12 mouse cellular contexts compared by ENCODE assay signal in genomic region chr5:39126270-39126691, GRCm38 (mm10).
A peak's percentile ranks its signal among the peaks of the same experiment; 100 is the strongest.
DNase-seq lines count a peak whose midpoint lies in the region; ATAC-seq lines count a peak whose summit lies in the region.
"Had no signal": no experiment of that assay in that cellular context is flagged by ENCODE, and none has a peak within 500 bp of the region (broad histone marks: within the 10 kb centered on the region; RNA-seq: fewer than 3 reads in every experiment).

No protein-coding gene starts in this region.

- no peaks in the 10 kb centered on the region for H3K27me3 ChIP-seq in embryonic facial prominence, embryonic 12.5 days
- no peaks in the 10 kb centered on the region for H3K27me3 ChIP-seq in limb, embryonic 13.5 days
- H3K27me3 ChIP-seq: lung, embryonic 15.5 days had no signal

- DNase-seq in cerebellum, postnatal 10 days: peak; percentile 72 to 77
- peak; percentile 49 for DNase-seq in left cerebral cortex, postnatal 4 days
- DNase-seq in left cerebral cortex, postnatal 25 days (ENCODE audit: low spot score in 2 of 2): no peak
- DNase-seq in urinary bladder, postnatal 36 days (ENCODE audit: low spot score in 2 of 2): no peak
- DNase-seq in gastrocnemius, adult 8-10 months (ENCODE audit: low spot score in 2 of 2): no peak
- DNase-seq: cerebellum, adult 9-10 months; layer of hippocampus, adult 9-11 months had no signal

- no peaks in the 10 kb centered on the region for H3K36me3 ChIP-seq in embryonic facial prominence, embryonic 12.5 days
- no peaks in the 10 kb centered on the region for H3K36me3 ChIP-seq in limb, embryonic 13.5 days
- H3K36me3 ChIP-seq: lung, embryonic 15.5 days had no signal

- H3K4me3 ChIP-seq in embryonic facial prominence, embryonic 12.5 days: no peak overlapping the region
- H3K4me3 ChIP-seq in limb, embryonic 13.5 days: no peak overlapping the region
- H3K4me3 ChIP-seq: lung, embryonic 15.5 days; megakaryocyte, embryonic 14.5 days had no signal

- no peak overlapping the region for H3K4me2 ChIP-seq in embryonic facial prominence, embryonic 12.5 days (replicated peaks)
- H3K4me2 ChIP-seq in limb, embryonic 13.5 days (replicated peaks): no peak overlapping the region
- H3K4me2 ChIP-seq: lung, embryonic 15.5 days had no signal

- no peaks in the 10 kb centered on the region; the same call in 1 of the 2 replicates for H3K4me1 ChIP-seq in embryonic facial prominence, embryonic 12.5 days
- H3K4me1 ChIP-seq in limb, embryonic 13.5 days: peaks cover 12% of the 10 kb centered on the region
- H3K4me1 ChIP-seq: lung, embryonic 15.5 days had no signal

- intact Hi-C loops in left cerebral cortex, postnatal 4 days (cut with DNase I): no loop called here
- intact Hi-C loops in left cerebral cortex, postnatal 25 days (cut with DNase I): no loop called here

- H3K27ac ChIP-seq in embryonic facial prominence, embryonic 12.5 days: 0 out of 2 replicates have a peak overlapping the region, but pooled peaks have one; percentile 54
- no peak overlapping the region for H3K27ac ChIP-seq in limb, embryonic 13.5 days
- H3K27ac ChIP-seq: lung, embryonic 15.5 days had no signal

- ATAC-seq in cerebellum, adult (ENCODE audit: insufficient number of reproducible peaks, low FRiP score, low TSS enrichment): no peak
- peak; percentile 83; the same call in 1 of the 2 replicates for ATAC-seq in embryonic facial prominence, embryonic 12.5 days (ENCODE audit: insufficient number of reproducible peaks, insufficient read depth, low FRiP score, low TSS enrichment)
- ATAC-seq in limb, embryonic 13.5 days (ENCODE audit: low FRiP score, low read depth): peak; percentile 86

- WGBS in embryonic facial prominence, embryonic 12.5 days: 40% methylated on average over 2 of the region's 2 CpGs
- WGBS in limb, embryonic 13.5 days: 38% methylated on average over 2 of the region's 2 CpGs

- no peaks in the 10 kb centered on the region for H3K9me3 ChIP-seq in embryonic facial prominence, embryonic 12.5 days
- H3K9me3 ChIP-seq in limb, embryonic 13.5 days: no peaks in the 10 kb centered on the region
- H3K9me3 ChIP-seq: lung, embryonic 15.5 days; megakaryocyte, embryonic 14.5 days had no signal

- H3K9ac ChIP-seq in embryonic facial prominence, embryonic 12.5 days: no peak overlapping the region
- no peak overlapping the region for H3K9ac ChIP-seq in limb, embryonic 13.5 days
- H3K9ac ChIP-seq: lung, embryonic 15.5 days had no signal

Comparison
In these comparisons a context has a peak if more than half of its experiments do, and no peak if none do; other contexts are left out.
1. DNase-seq: peak in cerebellum, postnatal 10 days (2 of 2) and left cerebral cortex, postnatal 4 days (single experiment); none in left cerebral cortex, postnatal 25 days (0 of 2), urinary bladder, postnatal 36 days (0 of 2) and gastrocnemius, adult 8-10 months (0 of 2).